Mouse (Mus musculus) liver, adult 2 months (tissue): ENCODE data around the gene Ifna14.

Source experiments
- CTCF ChIP-seq: fragments of 200-500 bp; IDR thresholded peaks from 2 replicates; pipeline ENCODE4 v1.5.1; 2011; ENCODE audit warnings: low read depth, low read length, control low read depth
- POLR2A ChIP-seq: fragments of 200-500 bp; IDR thresholded peaks from 2 replicates; pipeline ENCODE4 v1.6.1; 2011; ENCODE audit warnings: low read length, control low read depth; ENCODE audit not compliant: insufficient read depth; ENCODE audit errors: extremely low read depth

GRCm38 (mm10) chr4:88530892-88531291 is 40.7 kb downstream of the Ifna14 start:
- no peak for TF ChIP-seq POLR2A
- TF ChIP-seq CTCF = no peak
